Comparison of ENCODE assay signal across 9 mouse cellular contexts in genomic region chr9:85400600-85401313, GRCm38 (mm10).
A peak's percentile ranks its signal among the peaks of the same experiment; 100 is the strongest.
DNase-seq lines count a peak whose midpoint lies in the region; ATAC-seq lines count a peak whose summit lies in the region.
"Had no signal": no experiment of that assay in that cellular context is flagged by ENCODE, and none has a peak within 500 bp of the region (broad histone marks: within the 10 kb centered on the region; RNA-seq: fewer than 3 reads in every experiment).

No protein-coding gene starts in this region.

- DNase-seq in embryonic facial prominence, embryonic 14.5 days (ENCODE audit: low spot score) = peak; percentile 77
- no peak for DNase-seq in embryonic facial prominence, embryonic 10.5 days (ENCODE audit: low spot score)
- DNase-seq in lung, postnatal 25 days (ENCODE audit: low spot score) = no peak
- peak; percentile 32 for DNase-seq in retina, postnatal 1 day
- no peak for DNase-seq in urinary bladder, postnatal 36 days (ENCODE audit: low spot score in 2 of 2)

- no peaks in the 10 kb centered on the region for H3K4me1 ChIP-seq in embryonic facial prominence, embryonic 14.5 days (ENCODE audit: control insufficient read depth, insufficient read depth, low read length)
- no peaks in the 10 kb centered on the region for H3K4me1 ChIP-seq in embryonic facial prominence, embryonic 10.5 days
- H3K4me1 ChIP-seq in lung, embryonic 15.5 days = peaks cover 9% of the 10 kb centered on the region
- peaks cover 15% of the 10 kb centered on the region for H3K4me1 ChIP-seq in heart, embryonic 16.5 days (ENCODE audit: control insufficient read depth, insufficient read depth, low read length)
- H3K4me1 ChIP-seq: embryonic facial prominence, embryonic 13.5 days had no signal

- no peak overlapping the region for H3K9ac ChIP-seq in embryonic facial prominence, embryonic 14.5 days (ENCODE audit: low read depth, low read length)
- no peak overlapping the region for H3K9ac ChIP-seq in lung, embryonic 15.5 days
- H3K9ac ChIP-seq in heart, embryonic 16.5 days (ENCODE audit: low read length) = no peak overlapping the region
- H3K9ac ChIP-seq: embryonic facial prominence, embryonic 13.5 days had no signal

- no peak overlapping the region for H3K4me2 ChIP-seq in embryonic facial prominence, embryonic 14.5 days (ENCODE audit: low read depth, low read length)
- peak overlapping the region; percentile 24; the same call in 1 of the 2 replicates for H3K4me2 ChIP-seq in lung, embryonic 15.5 days
- peak overlapping the region; percentile 42 for H3K4me2 ChIP-seq in heart, embryonic 16.5 days (ENCODE audit: low read depth, low read length)
- H3K4me2 ChIP-seq: embryonic facial prominence, embryonic 13.5 days had no signal

- H3K27ac ChIP-seq in embryonic facial prominence, embryonic 14.5 days (replicated peaks; ENCODE audit: low read depth, low read length) = no peak overlapping the region
- H3K27ac ChIP-seq in embryonic facial prominence, embryonic 10.5 days (replicated peaks) = no peak overlapping the region
- no peak overlapping the region for H3K27ac ChIP-seq in lung, embryonic 15.5 days
- peak overlapping the region; percentile 67 for H3K27ac ChIP-seq in heart, embryonic 16.5 days (ENCODE audit: low read length)
- H3K27ac ChIP-seq: embryonic facial prominence, embryonic 13.5 days had no signal

- 47% methylated on average over 12 of the region's 12 CpGs for WGBS in embryonic facial prominence, embryonic 14.5 days
- 79% methylated on average over 12 of the region's 12 CpGs for WGBS in embryonic facial prominence, embryonic 10.5 days
- WGBS in lung, embryonic 15.5 days = 32% methylated on average over 12 of the region's 12 CpGs
- 35% methylated on average over 12 of the region's 12 CpGs for WGBS in heart, embryonic 16.5 days

- H3K36me3 ChIP-seq in embryonic facial prominence, embryonic 14.5 days (ENCODE audit: control insufficient read depth, insufficient read depth, low read length) = no peaks in the 10 kb centered on the region
- no peaks in the 10 kb centered on the region for H3K36me3 ChIP-seq in embryonic facial prominence, embryonic 10.5 days (replicated peaks)
- no peaks in the 10 kb centered on the region for H3K36me3 ChIP-seq in lung, embryonic 15.5 days
- no peaks in the 10 kb centered on the region for H3K36me3 ChIP-seq in heart, embryonic 16.5 days (ENCODE audit: control insufficient read depth, insufficient read depth)
- H3K36me3 ChIP-seq: embryonic facial prominence, embryonic 13.5 days had no signal

- no peaks in the 10 kb centered on the region for H3K27me3 ChIP-seq in embryonic facial prominence, embryonic 14.5 days (replicated peaks; ENCODE audit: control insufficient read depth, insufficient read depth, low read length)
- H3K27me3 ChIP-seq in embryonic facial prominence, embryonic 10.5 days (replicated peaks; ENCODE audit: low read depth, poor library complexity, severe bottlenecking) = no peaks in the 10 kb centered on the region
- H3K27me3 ChIP-seq in lung, embryonic 15.5 days = no peaks in the 10 kb centered on the region
- H3K27me3 ChIP-seq in heart, embryonic 16.5 days (ENCODE audit: control insufficient read depth, insufficient read depth, low read length) = no peaks in the 10 kb centered on the region
- H3K27me3 ChIP-seq: embryonic facial prominence, embryonic 13.5 days had no signal

- no peak overlapping the region for H3K4me3 ChIP-seq in embryonic facial prominence, embryonic 14.5 days (ENCODE audit: low read depth, low read length)
- no peak overlapping the region for H3K4me3 ChIP-seq in embryonic facial prominence, embryonic 10.5 days
- H3K4me3 ChIP-seq in lung, embryonic 15.5 days = no peak overlapping the region
- H3K4me3 ChIP-seq in heart, embryonic 16.5 days (ENCODE audit: low read length) = no peak overlapping the region
- H3K4me3 ChIP-seq: embryonic facial prominence, embryonic 13.5 days had no signal

- ATAC-seq in embryonic facial prominence, embryonic 14.5 days (ENCODE audit: low read depth) = peak; percentile 53; the same call in 1 of the 2 replicates
- ATAC-seq in lung, embryonic 15.5 days (ENCODE audit: borderline replicate concordance, extremely low read depth, low FRiP score, low TSS enrichment) = peak; percentile 86; the same call in 1 of the 2 replicates
- peak; percentile 77 for ATAC-seq in heart, embryonic 16.5 days (replicated peaks; ENCODE audit: extremely low read depth, insufficient read depth, low FRiP score)
- no peak for ATAC-seq in megakaryocyte, adult 5-6 weeks (ENCODE audit: poor library complexity, severe bottlenecking)

- H3K9me3 ChIP-seq in embryonic facial prominence, embryonic 14.5 days (ENCODE audit: control insufficient read depth, low read length) = no peaks in the 10 kb centered on the region
- H3K9me3 ChIP-seq in embryonic facial prominence, embryonic 10.5 days = no peaks in the 10 kb centered on the region
- no peaks in the 10 kb centered on the region for H3K9me3 ChIP-seq in lung, embryonic 15.5 days
- H3K9me3 ChIP-seq in heart, embryonic 16.5 days (replicated peaks; ENCODE audit: control insufficient read depth, low read length) = no peaks in the 10 kb centered on the region
- H3K9me3 ChIP-seq: embryonic facial prominence, embryonic 13.5 days had no signal

Comparison
In these comparisons a context has a peak if more than half of its experiments do, and no peak if none do; other contexts are left out.
1. DNase-seq: peak in embryonic facial prominence, embryonic 14.5 days (single experiment) and retina, postnatal 1 day (single experiment); none in embryonic facial prominence, embryonic 10.5 days (single experiment), lung, postnatal 25 days (single experiment) and urinary bladder, postnatal 36 days (0 of 2).